8 mouse cellular contexts compared by ENCODE assay signal in genomic region chr17:5976221-5977055, GRCm38 (mm10). TPM values are rescaled to one million over a fixed set of nuclear protein-coding genes. Genes with fewer than 3 reads are reported as not detected.
DNase-seq lines count a peak whose midpoint lies in the region; ATAC-seq and TF ChIP-seq lines count a peak whose summit lies in the region.

No protein-coding gene starts in this region.

- H3K4me3 ChIP-seq in heart, embryonic 13.5 days: no peak overlapping the region
- no peak overlapping the region for H3K4me3 ChIP-seq in liver, embryonic 15.5 days (replicated peaks)
- H3K4me3 ChIP-seq in stomach, postnatal 0 days (ENCODE audit: low read depth, low read length): no peak overlapping the region

- 53% methylated on average over 20 of the region's 20 CpGs for WGBS in heart, embryonic 13.5 days
- WGBS in liver, embryonic 15.5 days (ENCODE audit: insufficient replicate concordance): 52% methylated on average over 20 of the region's 20 CpGs
- 32% methylated on average over 20 of the region's 20 CpGs for WGBS in stomach, postnatal 0 days

- no peak for TF ChIP-seq EP300 in stomach, postnatal 0 days (optimal IDR thresholded peaks at IDR 0.05)

- peak overlapping the region; percentile 52 for H3K9ac ChIP-seq in heart, embryonic 13.5 days
- no peak overlapping the region for H3K9ac ChIP-seq in liver, embryonic 15.5 days
- peak overlapping the region; percentile 31 for H3K9ac ChIP-seq in stomach, postnatal 0 days (ENCODE audit: low read length)

- H3K27me3 ChIP-seq in heart, embryonic 13.5 days (replicated peaks): no peaks in the 10 kb centered on the region
- H3K27me3 ChIP-seq in liver, embryonic 15.5 days: peaks cover 45% of the 10 kb centered on the region
- no peaks in the 10 kb centered on the region for H3K27me3 ChIP-seq in stomach, postnatal 0 days (ENCODE audit: control insufficient read depth, insufficient read depth, low read length)

- peaks cover 60% of the 10 kb centered on the region for H3K4me1 ChIP-seq in heart, embryonic 13.5 days
- peaks cover 36% of the 10 kb centered on the region for H3K4me1 ChIP-seq in liver, embryonic 15.5 days (replicated peaks)
- peaks cover 29% of the 10 kb centered on the region for H3K4me1 ChIP-seq in stomach, postnatal 0 days (replicated peaks; ENCODE audit: control insufficient read depth, insufficient read depth)

- no peaks in the 10 kb centered on the region for H3K36me3 ChIP-seq in heart, embryonic 13.5 days
- no peaks in the 10 kb centered on the region for H3K36me3 ChIP-seq in liver, embryonic 15.5 days (replicated peaks)
- no peaks in the 10 kb centered on the region; the same call in 1 of the 2 replicates for H3K36me3 ChIP-seq in stomach, postnatal 0 days (ENCODE audit: control insufficient read depth, insufficient read depth, low read length)

- H3K27ac ChIP-seq in heart, embryonic 13.5 days (replicated peaks): peak overlapping the region; percentile 56; the same call in 1 of the 2 replicates
- H3K27ac ChIP-seq in liver, embryonic 15.5 days (replicated peaks): peak overlapping the region; percentile 71
- peak overlapping the region; percentile 90 for H3K27ac ChIP-seq in stomach, postnatal 0 days (replicated peaks)

- no peak for TF ChIP-seq CTCF in stomach, postnatal 0 days (IDR thresholded peaks at IDR 0.05; ENCODE audit: low read depth)

- peak; percentile 68 for DNase-seq in layer of hippocampus, adult 9-11 months
- DNase-seq in layer of hippocampus, adult 9-10 months (ENCODE audit: low spot score): no peak
- DNase-seq in NIH3T3 (ENCODE audit: low read depth): peak; percentile 81
- DNase-seq in stomach, postnatal 0 days (ENCODE audit: low spot score): peak; percentile 36
- no peak for DNase-seq in c-Kit-positive CD71-positive TER-119-positive erythroid progenitor cells, embryonic 14.5 days (ENCODE audit: low spot score)
- no peak for DNase-seq in adrenal gland, adult 18-20 months (ENCODE audit: low spot score in 2 of 2)

- peak overlapping the region; percentile 49 for H3K4me2 ChIP-seq in heart, embryonic 13.5 days
- H3K4me2 ChIP-seq in liver, embryonic 15.5 days: peak overlapping the region; percentile 36
- H3K4me2 ChIP-seq in stomach, postnatal 0 days (replicated peaks; ENCODE audit: low read depth): peak overlapping the region; percentile 38

- no peak for ATAC-seq in heart, embryonic 13.5 days (ENCODE audit: extremely low read depth, insufficient number of reproducible peaks, low FRiP score, low TSS enrichment)
- ATAC-seq in liver, embryonic 15.5 days (ENCODE audit: insufficient read depth): peak; percentile 79
- ATAC-seq in stomach, postnatal 0 days (ENCODE audit: low FRiP score, low TSS enrichment): peak; percentile 39; the same call in 1 of the 2 replicates

- H3K9me3 ChIP-seq in heart, embryonic 13.5 days: no peaks in the 10 kb centered on the region
- no peaks in the 10 kb centered on the region for H3K9me3 ChIP-seq in liver, embryonic 15.5 days (replicated peaks)
- H3K9me3 ChIP-seq in stomach, postnatal 0 days (ENCODE audit: control insufficient read depth, low read length): no peaks in the 10 kb centered on the region

RNA-seq across cellular contexts. Expression of gene Synj2, which starts 35.4 kb away (rescaled TPM):
- polyA plus RNA-seq in heart, embryonic 13.5 days (2015; fragmentation: Nextera tagmentation; extraction: Ambion mirVana): 3.0 and 3.1 TPM in 2 replicates
- 2.4 and 2.6 TPM in 2 replicates for polyA plus RNA-seq in liver, embryonic 15.5 days (2015; fragmentation: Nextera tagmentation; extraction: Ambion mirVana)
- 3.2 and 3.3 TPM in 2 replicates for polyA plus RNA-seq in stomach, postnatal 0 days (2015; fragmentation: Nextera tagmentation; extraction: Ambion mirVana)
- 10 to 100 TPM in 1 of 2 experiments, 1 to 10 TPM in 1; 9.7 to 13.4 TPM for total RNA-seq in adrenal gland, adult 18-20 months (2021)

Comparison
In these comparisons a context has a peak if more than half of its experiments do, and no peak if none do; other contexts are left out.
1. DNase-seq: peak in layer of hippocampus, adult 9-11 months (single experiment), NIH3T3 (single experiment) and stomach, postnatal 0 days (single experiment); none in layer of hippocampus, adult 9-10 months (single experiment), c-Kit-positive CD71-positive TER-119-positive erythroid progenitor cells, embryonic 14.5 days (single experiment) and adrenal gland, adult 18-20 months (0 of 2).
2. Peak in every context shown above with its lines, with median percentiles within 50 percentile points of each other: H3K27ac ChIP-seq and H3K4me2 ChIP-seq.